Mouse (Mus musculus) kidney, adult 2 months (tissue): Measurements from ENCODE around the gene Rnf128. TPM values are rescaled to one million over a fixed set of nuclear protein-coding genes. Genes with fewer than 3 reads are reported as not detected.

ENCODE experiments used
- DNase-seq: peaks from one replicate; pipeline ENCODE4 v3.0.0; 2021
- H3K27ac ChIP-seq: fragments of 200-500 bp; 2 replicates; pipeline ENCODE4 v1.5.1; 2012; ENCODE audit warnings: low read depth, low read length, control low read depth, inconsistent platforms; ENCODE audit not compliant: insufficient read depth
- H3K27me3 ChIP-seq: fragments of 200-500 bp; replicated peaks from 2 replicates; pipeline ENCODE4 v1.6.1; 2012; ENCODE audit warnings: mild to moderate bottlenecking, moderate library complexity, low read length, inconsistent platforms; ENCODE audit not compliant: control insufficient read depth, insufficient read depth
- H3K36me3 ChIP-seq: fragments of 200-500 bp; 2 replicates; pipeline ENCODE4 v1.6.1; 2012; ENCODE audit warnings: mild to moderate bottlenecking, moderate library complexity, low read length, inconsistent platforms; ENCODE audit not compliant: control insufficient read depth, insufficient read depth
- H3K4me1 ChIP-seq: fragments of 200-500 bp; 2 replicates; pipeline ENCODE4 v1.6.1; 2011; ENCODE audit warnings: low read length; ENCODE audit not compliant: control insufficient read depth, insufficient read depth
- H3K4me3 ChIP-seq: fragments of 200-500 bp; 2 replicates; pipeline ENCODE4 v1.5.1; 2011; ENCODE audit warnings: mild to moderate bottlenecking, low read depth, low read length, control low read depth; ENCODE audit not compliant: insufficient read depth
- CTCF ChIP-seq: fragments of 200-500 bp; conservative IDR thresholded peaks from 2 replicates; pipeline ENCODE4 v1.5.1; 2011; ENCODE audit warnings: low read depth, mild to moderate bottlenecking, control low read depth, low read length, moderate library complexity, mixed read lengths; ENCODE audit not compliant: insufficient read depth, insufficient read length
- POLR2A ChIP-seq: fragments of 200-500 bp; IDR thresholded peaks from one replicate; pipeline ENCODE4 v1.6.1; 2011; ENCODE audit warnings: low read depth, low read length, control low read depth
- WGBS: fragments of 180-500 bp; shearing (Covaris S2); methylation state at CpG from one replicate; pipeline ENCODE4 v1.1.7; 2018; 5-methylcytosine and 5-hydroxymethylcytosine counted together
- polyA plus RNA-seq: library from polyadenylated mRNA; depleted of rRNA; stranded (reverse); fragments of >200 nt; gene quantifications from 2 replicates; pipeline ENCODE4 v1.2.3, GENCODE M21; 2012; rRNA removed

The Rnf128 gene
- 28.9 and 36.1 TPM in 2 replicates for polyA plus RNA-seq

- Histone ChIP-seq H3K4me3 (peak within 1 kb of the TSS; percentile 49), H3K27me3 (no peaks in the 10 kb centered on the region), H3K36me3 (no peaks in the 10 kb centered on the region), H3K4me1 (peaks cover 3% of the 10 kb centered on the region; the same call in 1 of the 2 replicates), H3K27ac (peak within 1 kb of the TSS; percentile 68; the same call in 1 of the 2 replicates)
- DNase-seq: peak; percentile 61
- WGBS: 27% methylated on average over 8 of the region's 8 CpGs
- TF ChIP-seq POLR2A (no peak), CTCF (no peak)
These were observed at the start of gene Rnf128 for GRCm38 (mm10) chrX:139562925-139563461. TSS of gene Rnf128 (plus strand) at chrX:139563316.

GRCm38 (mm10) chrX:139516156-139516555 is 47.0 kb upstream of the Rnf128 start:
- Histone ChIP-seq H3K27ac (no peak overlapping the region), H3K27me3 (no peaks in the 10 kb centered on the region), H3K36me3 (no peaks in the 10 kb centered on the region), H3K4me3 (no peak overlapping the region), H3K4me1 (no peaks in the 10 kb centered on the region)
- WGBS: 92% methylated on average over 2 of the region's 2 CpGs
- DNase-seq: no peak
- TF ChIP-seq POLR2A (no peak), CTCF (no peak)

- Histone ChIP-seq H3K4me1 (peaks cover 1% of the 10 kb centered on the region; the same call in 1 of the 2 replicates), H3K27me3 (no peaks in the 10 kb centered on the region), H3K4me3 (no peak overlapping the region), H3K36me3 (no peaks in the 10 kb centered on the region), H3K27ac (no peak overlapping the region)
- no peak for TF ChIP-seq CTCF
- no peak for TF ChIP-seq POLR2A
- DNase-seq: no peak
- 63% methylated on average over 2 of the region's 2 CpGs for WGBS
These were observed 43.9 kb upstream of the Rnf128 start for GRCm38 (mm10) chrX:139519251-139519650.

- Histone ChIP-seq H3K4me3 (no peak overlapping the region), H3K36me3 (no peaks in the 10 kb centered on the region), H3K27ac (peak overlapping the region; percentile 88), H3K27me3 (no peaks in the 10 kb centered on the region), H3K4me1 (peaks cover 6% of the 10 kb centered on the region; the same call in 1 of the 2 replicates)
- TF ChIP-seq POLR2A (no peak), CTCF (no peak)
- WGBS: 41% methylated on average over 5 of the region's 5 CpGs
- peak; percentile 67 for DNase-seq
These were observed 38.6 kb upstream of the Rnf128 start for GRCm38 (mm10) chrX:139524303-139525091.

- no peaks in the 10 kb centered on the region for H3K36me3 ChIP-seq
These were observed 37.4 kb upstream of the Rnf128 start for GRCm38 (mm10) chrX:139525724-139526123.

GRCm38 (mm10) chrX:139526984-139527383 is 36.1 kb upstream of the Rnf128 start:
- no peak for TF ChIP-seq POLR2A
- no peak for TF ChIP-seq CTCF
- Histone ChIP-seq H3K27ac (no peak overlapping the region), H3K4me3 (no peak overlapping the region), H3K4me1 (peaks cover 6% of the 10 kb centered on the region; the same call in 1 of the 2 replicates), H3K27me3 (no peaks in the 10 kb centered on the region), H3K36me3 (no peaks in the 10 kb centered on the region)
- no peak for DNase-seq
- WGBS: 92% methylated on average over 4 of the region's 4 CpGs

More at GRCm38 (mm10) chrX:139525724-139526123, 37.4 kb upstream of the Rnf128 start:
- TF ChIP-seq POLR2A: no peak
- TF ChIP-seq CTCF: no peak
- Histone ChIP-seq H3K4me3 (no peak overlapping the region), H3K4me1 (peaks cover 6% of the 10 kb centered on the region; the same call in 1 of the 2 replicates), H3K27ac (no peak overlapping the region), H3K27me3 (no peaks in the 10 kb centered on the region)
- 85% methylated on average over 2 of the region's 2 CpGs for WGBS
- DNase-seq: no peak

- TF ChIP-seq POLR2A: no peak
- TF ChIP-seq CTCF: no peak
- Histone ChIP-seq H3K27ac (no peak overlapping the region), H3K36me3 (no peaks in the 10 kb centered on the region), H3K4me1 (0 out of 2 replicates have a peak, but pooled peaks cover 2% of the 10 kb centered on the region), H3K27me3 (no peaks in the 10 kb centered on the region), H3K4me3 (no peak overlapping the region)
- no peak for DNase-seq
These were observed 33.4 kb upstream of the Rnf128 start for GRCm38 (mm10) chrX:139529678-139530077.
